8 mouse cellular contexts compared by ENCODE assay signal in genomic region chr1:184266051-184266450, GRCm38 (mm10).
DNase-seq lines count a peak whose midpoint lies in the region; ATAC-seq lines count a peak whose summit lies in the region.

No protein-coding gene starts in this region.

- H3K4me2 ChIP-seq in hindbrain, embryonic 11.5 days (replicated peaks; ENCODE audit: low read depth, low read length), result no peak overlapping the region
- no peak overlapping the region for H3K4me2 ChIP-seq in hindbrain, embryonic 13.5 days
- 0 out of 2 replicates have a peak overlapping the region, but pooled peaks have one; percentile 13 for H3K4me2 ChIP-seq in embryonic facial prominence, embryonic 15.5 days (replicated peaks)
- no peak overlapping the region for H3K4me2 ChIP-seq in stomach, embryonic 15.5 days

- no peak overlapping the region for H3K27ac ChIP-seq in hindbrain, embryonic 11.5 days (ENCODE audit: low read depth, low read length)
- H3K27ac ChIP-seq in hindbrain, embryonic 13.5 days, result no peak overlapping the region
- H3K27ac ChIP-seq in embryonic facial prominence, embryonic 15.5 days (replicated peaks), result no peak overlapping the region
- H3K27ac ChIP-seq in stomach, embryonic 15.5 days, result no peak overlapping the region

- 21% methylated on average over 8 of the region's 8 CpGs for WGBS in hindbrain, embryonic 11.5 days
- WGBS in hindbrain, embryonic 13.5 days, result 23% methylated on average over 8 of the region's 8 CpGs
- 15% methylated on average over 8 of the region's 8 CpGs for WGBS in embryonic facial prominence, embryonic 15.5 days
- WGBS in stomach, embryonic 15.5 days, result 8% methylated on average over 8 of the region's 8 CpGs

- no peak overlapping the region for H3K4me3 ChIP-seq in hindbrain, embryonic 11.5 days (ENCODE audit: low read depth, low read length)
- no peak overlapping the region for H3K4me3 ChIP-seq in hindbrain, embryonic 13.5 days
- H3K4me3 ChIP-seq in embryonic facial prominence, embryonic 15.5 days (replicated peaks), result no peak overlapping the region
- H3K4me3 ChIP-seq in stomach, embryonic 15.5 days (replicated peaks), result no peak overlapping the region

- peak; percentile 79 for DNase-seq in hindbrain, embryonic 11.5 days (ENCODE audit: low spot score)
- peak; percentile 78 for DNase-seq in brain, adult 2 months (ENCODE audit: low read depth, low spot score)
- peak; percentile 12 to 37 for DNase-seq in left cerebral cortex, adult 8-10 months (ENCODE audit: low spot score in 2 of 2)
- DNase-seq in mesoderm, embryonic 11.5 days (ENCODE audit: low read depth, low spot score), result peak; percentile 64

- no peaks in the 10 kb centered on the region for H3K9me3 ChIP-seq in hindbrain, embryonic 11.5 days (ENCODE audit: control insufficient read depth, low read length)
- no peaks in the 10 kb centered on the region for H3K9me3 ChIP-seq in hindbrain, embryonic 13.5 days
- H3K9me3 ChIP-seq in embryonic facial prominence, embryonic 15.5 days (replicated peaks), result no peaks in the 10 kb centered on the region
- H3K9me3 ChIP-seq in stomach, embryonic 15.5 days, result no peaks in the 10 kb centered on the region; the same call in 1 of the 2 replicates

- H3K27me3 ChIP-seq in hindbrain, embryonic 11.5 days (ENCODE audit: control insufficient read depth, insufficient read depth, low read length), result no peaks in the 10 kb centered on the region
- peaks cover 3% of the 10 kb centered on the region; the same call in 1 of the 2 replicates for H3K27me3 ChIP-seq in hindbrain, embryonic 13.5 days
- H3K27me3 ChIP-seq in embryonic facial prominence, embryonic 15.5 days, result peaks cover 5% of the 10 kb centered on the region; the same call in 1 of the 2 replicates
- H3K27me3 ChIP-seq in stomach, embryonic 15.5 days (replicated peaks), result no peaks in the 10 kb centered on the region; the same call in 1 of the 2 replicates

- H3K9ac ChIP-seq in hindbrain, embryonic 11.5 days (ENCODE audit: low read depth, low read length), result no peak overlapping the region
- no peak overlapping the region for H3K9ac ChIP-seq in hindbrain, embryonic 13.5 days
- no peak overlapping the region for H3K9ac ChIP-seq in embryonic facial prominence, embryonic 15.5 days
- no peak overlapping the region for H3K9ac ChIP-seq in stomach, embryonic 15.5 days

- ATAC-seq in hindbrain, embryonic 11.5 days (ENCODE audit: low FRiP score), result no peak
- ATAC-seq in hindbrain, embryonic 13.5 days (ENCODE audit: low FRiP score), result no peak
- ATAC-seq in embryonic facial prominence, embryonic 15.5 days (ENCODE audit: insufficient number of reproducible peaks, low FRiP score, low TSS enrichment, low read depth), result no peak
- peak; percentile 46 to 80; a peak in 3 of 4 replicates for ATAC-seq in hematopoietic stem cell, adult 5-6 weeks (replicated peaks in 1 of 2; ENCODE audit: insufficient read depth in 1 of 2, low FRiP score in 2 of 2, low TSS enrichment in 1 of 2, low read depth in 1 of 2, poor library complexity in 2 of 2, severe bottlenecking in 2 of 2)
- ATAC-seq in stomach, embryonic 15.5 days (ENCODE audit: insufficient read depth, low FRiP score, low read depth), result peak; percentile 50; the same call in 1 of the 2 replicates

- no peaks in the 10 kb centered on the region for H3K4me1 ChIP-seq in hindbrain, embryonic 11.5 days (replicated peaks; ENCODE audit: control insufficient read depth, insufficient read depth, low read length)
- no peaks in the 10 kb centered on the region; the same call in 1 of the 2 replicates for H3K4me1 ChIP-seq in hindbrain, embryonic 13.5 days (replicated peaks)
- peaks cover 16% of the 10 kb centered on the region for H3K4me1 ChIP-seq in embryonic facial prominence, embryonic 15.5 days
- H3K4me1 ChIP-seq in stomach, embryonic 15.5 days, result no peaks in the 10 kb centered on the region

- H3K36me3 ChIP-seq in hindbrain, embryonic 11.5 days (ENCODE audit: control insufficient read depth, insufficient read depth, low read length), result no peaks in the 10 kb centered on the region
- H3K36me3 ChIP-seq in hindbrain, embryonic 13.5 days, result no peaks in the 10 kb centered on the region
- no peaks in the 10 kb centered on the region for H3K36me3 ChIP-seq in embryonic facial prominence, embryonic 15.5 days
- no peaks in the 10 kb centered on the region for H3K36me3 ChIP-seq in stomach, embryonic 15.5 days

Comparison
In these comparisons a context has a peak if more than half of its experiments do, and no peak if none do; other contexts are left out.
1. ATAC-seq: peak in hematopoietic stem cell, adult 5-6 weeks (2 of 2) and stomach, embryonic 15.5 days (single experiment); none in hindbrain, embryonic 11.5 days (single experiment), hindbrain, embryonic 13.5 days (single experiment) and embryonic facial prominence, embryonic 15.5 days (single experiment).
2. DNase-seq: peak in every context shown above with its lines; median percentile 79 in hindbrain, embryonic 11.5 days; 78 in brain, adult 2 months; 64 in mesoderm, embryonic 11.5 days; 24 in left cerebral cortex, adult 8-10 months.